In the genomic region with DNA sequence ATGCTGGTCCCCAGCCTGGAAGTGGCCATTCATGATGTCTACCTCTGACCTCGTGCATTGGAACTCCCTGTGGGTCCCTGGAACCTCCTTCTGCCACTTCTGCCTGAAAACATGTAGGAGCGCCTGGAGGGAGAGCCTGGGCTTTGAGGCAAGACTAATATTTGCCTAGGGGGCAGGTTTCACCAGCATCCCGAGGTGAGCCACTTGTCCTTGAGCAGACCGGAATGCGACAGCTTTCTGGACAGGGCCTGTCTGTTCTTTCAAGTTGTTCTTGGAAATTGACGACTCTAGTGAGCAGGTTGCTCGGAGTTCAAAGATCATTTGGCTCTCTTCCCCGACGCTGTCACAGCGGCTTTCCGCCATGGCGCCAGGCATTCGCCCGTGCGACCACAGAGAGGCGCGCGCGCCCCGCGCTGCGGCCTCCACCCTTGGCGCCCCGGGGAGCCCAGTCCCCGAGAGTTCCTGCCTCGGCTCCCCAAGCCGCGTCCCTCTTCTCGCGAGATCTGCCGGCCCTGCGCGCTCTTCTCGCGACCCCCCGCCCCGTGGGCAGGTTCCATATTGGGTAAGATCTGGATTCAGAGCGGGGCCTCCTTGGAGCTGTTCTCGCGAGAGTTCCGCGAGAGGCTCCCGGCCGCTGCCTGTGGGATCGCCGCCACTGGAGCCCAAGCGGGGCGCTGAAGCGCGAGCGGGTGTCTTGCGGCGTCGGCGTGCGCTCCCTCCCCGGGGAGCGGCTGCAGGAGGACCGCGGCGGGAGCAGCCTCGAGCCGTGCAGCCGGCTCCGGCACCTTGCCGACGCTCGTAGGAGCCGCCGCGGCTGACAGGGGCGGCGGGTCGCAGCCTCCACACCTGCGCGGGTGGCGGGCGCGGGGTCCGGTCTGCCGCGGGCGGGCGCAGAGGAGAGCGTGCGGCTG, we compare ENCODE assay signal across 1 mouse cellular context.
TF ChIP-seq lines count a peak whose summit lies in the region.

A gene (plus strand): TSS at position 554 of the 911 bp plus-strand sequence.

TF ChIP-seq in CH12.LX, 34 proteins besides CTCF, POLR2A, EP300 and RAD21:
- TF ChIP-seq HCFC1 (IDR thresholded peaks at IDR 0.05; ENCODE audit: low read depth, low read length), result peak; percentile 79
- TF ChIP-seq PAX5 (IDR thresholded peaks at IDR 0.05; ENCODE audit: low read length), result no peak
- TF ChIP-seq SIN3A (IDR thresholded peaks at IDR 0.05; ENCODE audit: low read length), result no peak
- no peak for TF ChIP-seq MAFK (IDR thresholded peaks at IDR 0.05; ENCODE audit: insufficient replicate concordance, low read length)
- TF ChIP-seq ELF1 (IDR thresholded peaks at IDR 0.05; ENCODE audit: low read depth, low read length), result peak; percentile 80
- peak; percentile 79 for TF ChIP-seq SMC3 (IDR thresholded peaks at IDR 0.05; ENCODE audit: low read depth, low read length)
- TF ChIP-seq ZC3H11A (IDR thresholded peaks at IDR 0.05; ENCODE audit: low read depth, low read length), result no peak
- no peak for TF ChIP-seq JUN (IDR thresholded peaks at IDR 0.05; ENCODE audit: insufficient read depth, low read depth, low read length)
- peak; percentile 57; the same call in 1 of the 2 replicates for TF ChIP-seq ZMIZ1 (IDR thresholded peaks at IDR 0.05; ENCODE audit: low read depth, low read length)
- TF ChIP-seq NRF1 (IDR thresholded peaks at IDR 0.05; ENCODE audit: low read depth, low read length), result peak; percentile 50
- peak; percentile 81 for TF ChIP-seq NELFE (IDR thresholded peaks at IDR 0.05; ENCODE audit: low read depth, low read length)
- no peak for TF ChIP-seq CHD1 (IDR thresholded peaks at IDR 0.05; ENCODE audit: low read depth, low read length)
- no peak for TF ChIP-seq USF1 (IDR thresholded peaks at IDR 0.05; ENCODE audit: low read depth, low read length)
- TF ChIP-seq E2F4 (IDR thresholded peaks at IDR 0.05; ENCODE audit: insufficient replicate concordance, low read depth, low read length), result peak; percentile 18; the same call in 1 of the 2 replicates
- TF ChIP-seq GABPA (IDR thresholded peaks at IDR 0.05; ENCODE audit: insufficient replicate concordance, low read depth, low read length), result no peak
- TF ChIP-seq ZKSCAN1 (IDR thresholded peaks at IDR 0.05; ENCODE audit: borderline replicate concordance, low read depth, low read length), result no peak
- TF ChIP-seq CHD2 (IDR thresholded peaks at IDR 0.05; ENCODE audit: low read length), result peak; percentile 100
- TF ChIP-seq MYC (IDR thresholded peaks at IDR 0.05; ENCODE audit: low read depth, low read length), result no peak
- TF ChIP-seq RCOR1 (conservative IDR thresholded peaks at IDR 0.05; ENCODE audit: low read depth, low read length), result no peak
- TF ChIP-seq ZNF384 (IDR thresholded peaks at IDR 0.05; ENCODE audit: low read depth, low read length), result no peak
- TF ChIP-seq POLR2AphosphoS2 (IDR thresholded peaks at IDR 0.05; ENCODE audit: low read depth, low read length), result peak; percentile 68; the same call in 1 of the 2 replicates
- peak; percentile 59; the same call in 1 of the 2 replicates for TF ChIP-seq MAX (IDR thresholded peaks at IDR 0.05; ENCODE audit: low read length)
- peak; percentile 74 for TF ChIP-seq TCF12 (IDR thresholded peaks at IDR 0.05; ENCODE audit: low read depth, low read length)
- no peak for TF ChIP-seq UBTF (IDR thresholded peaks at IDR 0.05; ENCODE audit: low read depth, low read length)
- peak; percentile 97 for TF ChIP-seq MAZ (IDR thresholded peaks at IDR 0.05; ENCODE audit: low read depth, low read length)
- TF ChIP-seq MXI1 (IDR thresholded peaks at IDR 0.05; ENCODE audit: low read depth, low read length), result peak; percentile 74
- TF ChIP-seq TBP (conservative IDR thresholded peaks at IDR 0.05; ENCODE audit: low read depth, low read length), result no peak
- TF ChIP-seq ETS1 (conservative IDR thresholded peaks at IDR 0.05; ENCODE audit: low read depth, low read length), result no peak
- TF ChIP-seq USF2 (conservative IDR thresholded peaks at IDR 0.05; ENCODE audit: low read depth, low read length), result no peak; the same call in 1 of the 2 replicates
- TF ChIP-seq KAT2A (IDR thresholded peaks at IDR 0.05; ENCODE audit: insufficient replicate concordance, low read length), result 0 out of 2 replicates have a peak, but pooled peaks have one; percentile 45
- TF ChIP-seq MEF2A (IDR thresholded peaks at IDR 0.05; ENCODE audit: borderline replicate concordance, low read depth, low read length), result peak; percentile 70
- TF ChIP-seq BHLHE40 (IDR thresholded peaks at IDR 0.05; ENCODE audit: low read depth, low read length), result peak; percentile 41
- TF ChIP-seq JUND (conservative IDR thresholded peaks at IDR 0.05; ENCODE audit: low read depth, low read length), result no peak
- 0 out of 2 replicates have a peak, but pooled peaks have one; percentile 35 for TF ChIP-seq IRF4 (IDR thresholded peaks at IDR 0.05; ENCODE audit: low read depth, low read length)
